Mouse (Mus musculus): ENCODE measurements at regions not wholly inside any gene's neighbourhood (a gene's known extent, or its start where the extent isn't known, plus 50 kb on each side); places are given as distances from the start of the nearest gene placed in this dataset.
"Not testable (repeated sequence)": the region's sequence is repeated elsewhere in the genome, so short reads cannot be mapped to it uniquely, and the experiment has no call there.

DNA sequence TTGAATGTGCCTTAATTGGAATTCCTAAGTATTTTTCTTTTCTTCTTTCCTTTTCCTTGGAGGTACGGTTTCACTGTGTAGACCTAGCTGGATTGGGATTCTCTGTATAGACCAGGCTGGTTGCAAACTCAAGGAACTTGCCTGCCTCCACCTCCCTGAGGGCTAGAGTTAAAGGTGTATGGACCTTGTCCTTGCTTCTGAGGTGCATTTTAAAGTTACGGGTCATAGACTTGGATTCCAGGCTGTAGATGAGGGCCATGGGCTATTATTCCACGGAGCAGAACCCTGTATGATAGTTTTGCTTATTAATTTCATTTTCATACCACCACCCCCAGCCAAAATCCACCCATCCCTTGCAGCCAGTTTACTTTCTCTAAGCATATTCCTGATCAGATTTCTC lies 50.7 kb upstream of the Wdr26 start:
- DNase-seq (ENCODE audit: low spot score in 2 of 2), result no peak

DNA sequence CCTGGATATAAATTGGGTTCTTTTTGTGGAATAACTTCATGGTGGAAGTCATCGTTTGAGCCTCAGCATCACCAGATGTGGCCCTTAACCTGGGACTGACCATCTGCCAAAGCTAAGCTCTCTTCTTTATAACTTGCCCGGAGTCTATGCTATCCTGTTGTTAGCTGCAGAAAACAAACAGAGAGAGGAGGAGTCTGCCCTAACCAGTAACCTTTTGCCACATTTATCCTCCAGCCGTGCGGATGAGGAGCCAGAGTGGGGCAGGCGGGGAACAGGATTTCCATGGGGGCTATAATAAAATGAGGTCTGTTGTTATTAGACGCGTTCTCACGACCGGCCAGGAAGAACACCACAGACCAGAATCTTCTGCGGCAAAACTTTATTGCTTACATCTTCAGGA lies 51.4 kb upstream of the Wdr26 start:
- no peak for DNase-seq (ENCODE audit: low spot score in 2 of 2)

DNA sequence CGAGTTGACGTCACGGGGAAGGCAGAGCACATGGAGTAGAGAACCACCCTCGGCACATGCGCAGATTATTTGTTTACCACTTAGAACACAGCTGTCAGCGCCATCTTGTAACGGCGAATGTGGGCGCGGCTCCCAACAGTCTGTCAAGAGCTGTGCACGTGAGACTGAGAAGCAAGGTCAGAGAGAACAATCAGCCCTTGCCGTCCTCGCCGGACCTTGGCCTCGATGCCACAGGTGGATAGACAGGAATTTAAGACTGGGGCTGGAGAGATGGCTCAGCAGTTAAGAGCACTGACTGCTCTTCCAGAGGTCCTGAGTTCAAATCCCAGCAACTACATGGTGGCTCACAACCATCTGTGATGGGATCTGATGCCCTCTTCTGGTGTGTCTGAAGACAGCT lies 58.7 kb upstream of the Wdr26 start:
- not testable (repeated sequence) for DNase-seq (ENCODE audit: low spot score in 2 of 2)

DNA sequence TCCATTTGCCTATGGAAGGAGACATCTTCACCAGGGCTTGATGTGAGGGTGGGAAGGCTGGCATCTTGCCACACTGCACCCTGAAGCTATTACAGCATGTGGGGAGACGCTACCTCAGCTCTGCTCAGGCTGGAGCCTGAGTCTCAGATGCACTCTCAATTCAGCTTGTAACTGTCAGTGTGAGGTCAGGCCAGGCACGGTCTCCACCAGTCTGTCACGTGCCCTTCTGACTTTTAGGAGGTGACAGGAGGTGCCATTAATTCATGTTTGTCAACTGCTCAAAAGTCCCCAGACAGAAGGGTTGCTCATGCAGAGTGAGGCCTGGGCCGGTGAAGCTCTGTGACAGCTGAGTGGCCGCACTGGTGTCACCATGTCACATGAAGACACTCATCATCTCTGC lies 59.4 kb upstream of the Wdr26 start:
- DNase-seq (ENCODE audit: low spot score in 2 of 2), result no peak

DNA sequence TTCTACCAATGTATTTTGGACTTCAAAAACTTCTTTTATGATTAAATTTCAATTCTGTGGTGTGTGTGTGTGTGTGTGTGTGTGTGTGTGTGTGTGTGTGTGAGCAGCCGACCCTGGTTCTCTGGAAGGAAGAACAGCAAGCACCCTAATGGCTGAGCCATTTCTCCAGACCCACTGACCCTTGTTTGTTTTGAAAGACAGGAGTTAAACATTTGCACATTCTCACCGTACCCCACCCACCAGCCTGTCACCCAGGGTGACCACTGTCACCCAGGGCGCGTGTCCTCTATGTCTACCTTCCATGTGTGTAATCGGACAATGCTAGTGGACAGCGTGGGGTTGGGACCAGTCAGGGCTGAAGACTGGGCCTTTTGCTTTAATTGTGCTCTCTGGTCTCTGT lies 60.0 kb upstream of the Wdr26 start:
- DNase-seq (ENCODE audit: low spot score in 2 of 2), result no peak

DNA sequence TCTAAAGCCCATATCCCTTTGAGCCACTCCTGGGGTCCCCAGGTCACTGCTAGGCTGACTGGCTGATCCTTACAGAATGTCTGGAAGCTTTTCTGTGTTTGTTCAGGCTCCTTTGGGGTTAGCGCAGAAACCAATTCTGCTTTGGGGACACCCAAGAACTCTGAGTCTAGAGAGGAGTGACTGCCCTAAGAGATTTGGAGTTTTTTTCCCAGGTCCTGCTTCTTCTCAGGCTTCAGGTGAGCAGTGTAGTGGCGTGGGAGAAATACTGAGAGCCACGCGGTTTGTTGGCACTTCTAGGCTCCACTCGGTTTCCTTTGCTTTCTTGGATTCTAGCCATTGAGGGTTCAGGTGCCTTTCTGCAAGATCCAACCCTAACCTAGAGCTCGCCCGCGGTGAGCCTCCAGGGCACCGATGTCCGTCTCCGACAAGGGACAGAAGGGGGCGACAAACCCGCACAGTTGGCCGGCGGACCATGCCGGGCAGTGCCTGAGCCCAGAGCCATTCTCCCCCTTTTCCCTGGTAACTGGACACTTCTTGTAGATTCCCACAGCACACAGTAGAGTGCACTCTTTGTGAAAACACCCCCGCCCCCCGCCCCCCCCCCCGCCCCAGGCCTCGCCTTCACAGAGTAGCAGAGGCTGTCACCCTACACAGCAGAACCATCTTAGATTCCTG lies 61.0 kb upstream of the Wdr26 start:
- peak; percentile 65 to 72 for DNase-seq (ENCODE audit: low spot score in 2 of 2)

DNA sequence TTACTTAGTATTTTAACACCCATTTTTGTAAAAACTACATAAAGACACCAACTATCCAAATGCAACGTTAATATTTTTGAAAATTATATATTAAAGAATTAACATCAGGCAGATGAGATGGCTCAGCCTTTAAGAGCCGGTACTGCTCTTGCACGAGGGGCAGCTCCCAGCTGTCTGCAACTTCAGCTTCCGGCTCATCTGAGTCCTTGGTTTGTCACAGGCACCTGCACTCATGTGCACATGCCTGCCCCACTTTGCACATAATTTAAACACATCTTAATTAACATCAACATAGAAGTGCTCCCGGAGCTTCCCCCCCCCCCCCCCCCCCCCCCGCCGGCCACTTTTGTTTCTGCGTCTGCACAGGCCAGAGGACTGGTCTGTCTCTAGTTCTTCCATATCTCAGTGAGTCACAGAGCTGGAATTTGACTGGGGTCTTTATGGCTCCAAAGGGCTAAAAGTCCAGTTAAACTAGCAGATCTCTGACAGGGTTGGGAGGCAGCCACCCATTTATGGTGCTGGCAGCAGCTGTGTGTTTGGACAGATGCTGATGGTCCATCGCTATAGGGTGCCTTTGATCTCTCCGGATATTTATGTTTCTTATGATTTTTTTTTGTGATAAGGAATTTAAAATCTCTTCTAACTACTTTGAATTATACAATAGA lies 61.9 kb upstream of the Wdr26 start:
- DNase-seq (ENCODE audit: low spot score in 2 of 2), result no peak

DNA sequence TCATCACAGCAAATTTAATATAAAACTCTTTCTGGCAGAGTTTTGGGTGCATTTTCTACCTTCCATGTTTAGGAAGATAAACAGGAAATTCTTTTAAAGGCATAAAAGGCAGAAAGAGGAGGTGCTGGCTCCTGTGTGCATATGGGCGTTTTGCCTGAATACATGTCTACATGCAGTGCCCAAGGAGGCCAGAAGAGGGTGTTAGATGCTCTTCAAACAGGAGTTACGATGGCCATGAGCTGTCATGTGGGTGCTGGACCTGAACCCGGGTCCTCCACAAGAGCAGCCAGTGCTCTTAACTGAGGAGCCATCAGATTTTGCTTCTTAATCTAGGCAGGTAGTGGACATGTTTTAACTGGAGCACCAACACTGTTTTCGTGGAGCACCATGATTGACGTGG lies 69.0 kb upstream of the Wdr26 start:
- no peak for DNase-seq (ENCODE audit: low spot score in 2 of 2)

DNA sequence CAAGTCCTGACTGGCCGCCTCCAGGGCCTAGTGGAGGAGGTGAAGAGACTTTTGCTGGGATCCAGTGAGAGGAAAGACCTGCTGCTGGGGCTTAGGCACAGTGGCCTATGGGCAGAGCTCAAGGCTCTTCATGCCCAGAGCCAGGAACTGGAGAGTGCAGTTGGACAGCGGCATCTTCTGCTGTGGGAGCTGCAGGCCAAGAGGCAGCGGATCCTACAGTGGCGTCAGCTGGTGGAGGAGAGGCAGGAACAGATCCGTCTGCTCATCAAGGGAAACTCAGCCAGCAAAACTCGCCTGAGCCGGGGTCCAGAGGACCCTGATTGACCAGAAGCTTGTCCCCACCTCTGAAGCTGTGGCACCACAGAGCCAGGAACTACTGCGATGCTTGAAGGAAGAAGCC lies 69.4 kb upstream of the Cnih3 start:
- DNase-seq (ENCODE audit: low spot score in 2 of 2), result not testable (repeated sequence)

DNA sequence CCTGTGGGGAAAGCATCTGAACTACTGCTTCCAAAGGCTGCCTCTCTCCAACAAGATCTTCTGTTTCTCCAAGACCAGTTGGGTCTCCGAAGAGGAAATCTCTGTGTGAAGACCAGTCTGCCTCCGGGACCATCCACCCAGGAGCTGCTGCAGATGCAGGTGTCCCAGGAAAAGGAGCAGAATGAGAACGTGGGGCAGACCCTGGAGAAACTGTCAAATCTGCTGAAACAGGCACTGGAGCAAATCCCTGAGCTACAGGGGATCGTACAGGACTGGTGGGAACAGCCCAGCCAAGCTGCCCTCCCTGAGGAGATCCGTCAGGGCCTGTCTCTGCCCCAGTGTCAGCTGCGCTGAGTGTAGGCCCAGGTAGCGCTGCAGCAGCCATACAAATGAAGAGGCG lies 68.9 kb upstream of the Cnih3 start:
- DNase-seq (ENCODE audit: low spot score in 2 of 2), result not testable (repeated sequence)

DNA sequence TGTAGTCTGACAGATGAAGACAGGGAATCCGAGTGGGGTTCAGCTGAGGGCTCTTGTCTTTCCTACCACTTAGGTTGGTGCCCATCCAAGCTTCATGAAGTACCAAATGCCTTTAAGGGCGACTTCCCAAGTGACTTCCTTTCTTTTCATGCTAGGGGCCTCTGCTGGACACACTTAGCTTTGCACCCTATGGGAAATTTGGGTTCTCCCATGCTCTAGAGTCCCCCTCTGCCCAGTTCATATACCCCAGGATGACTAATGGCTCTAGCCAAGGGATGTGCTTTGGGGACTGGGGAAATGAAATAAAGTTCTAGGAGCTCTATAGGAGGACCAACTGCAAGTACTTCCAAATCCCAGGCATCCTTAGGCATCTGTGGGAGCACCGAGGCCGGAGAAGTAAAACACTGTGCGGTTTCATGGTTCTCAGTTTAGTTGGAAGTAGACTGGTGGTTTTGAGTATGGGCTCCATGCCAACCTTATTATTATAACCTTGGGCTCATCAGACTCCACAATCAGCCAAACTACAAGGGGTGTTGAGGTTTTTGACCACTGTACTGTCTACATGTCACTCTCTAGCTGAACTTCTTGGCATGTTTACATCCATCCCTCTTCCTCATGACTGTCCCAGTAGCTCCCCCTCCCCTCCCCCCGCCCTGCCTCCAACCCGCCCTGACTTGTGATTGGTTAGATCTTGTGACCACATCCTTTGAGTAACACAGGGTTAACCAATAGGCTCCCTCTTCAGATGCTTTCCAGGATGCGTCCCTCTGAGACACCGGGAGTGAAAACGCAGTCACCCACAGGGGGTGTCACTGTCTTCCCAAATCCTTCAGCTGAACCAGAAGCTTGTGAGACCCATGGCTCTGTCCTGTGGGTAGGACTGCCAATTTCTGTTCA lies 67.9 kb upstream of the Cnih3 start:
- DNase-seq (ENCODE audit: low spot score in 2 of 2), result no peak

DNA sequence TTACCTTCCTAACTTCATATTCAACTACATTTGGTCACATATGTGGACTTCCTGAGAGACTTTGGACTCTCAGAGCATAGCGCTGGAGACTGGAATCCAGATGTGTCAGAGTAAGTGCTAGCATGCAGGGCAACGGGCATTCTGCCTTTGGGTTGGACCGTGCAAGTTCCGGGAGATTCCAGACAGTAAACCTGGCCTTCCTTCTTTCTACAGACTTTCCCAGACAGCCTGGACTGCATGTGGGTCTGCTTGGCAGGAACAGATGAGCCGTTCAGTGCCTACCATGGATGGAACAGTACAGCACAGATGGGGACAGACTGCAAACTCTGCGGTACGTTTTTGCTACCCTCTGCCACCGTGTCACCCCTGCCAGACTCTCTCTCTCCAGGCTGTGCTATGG lies 66.8 kb upstream of the Cnih3 start:
- DNase-seq (ENCODE audit: low spot score in 2 of 2), result no peak

DNA sequence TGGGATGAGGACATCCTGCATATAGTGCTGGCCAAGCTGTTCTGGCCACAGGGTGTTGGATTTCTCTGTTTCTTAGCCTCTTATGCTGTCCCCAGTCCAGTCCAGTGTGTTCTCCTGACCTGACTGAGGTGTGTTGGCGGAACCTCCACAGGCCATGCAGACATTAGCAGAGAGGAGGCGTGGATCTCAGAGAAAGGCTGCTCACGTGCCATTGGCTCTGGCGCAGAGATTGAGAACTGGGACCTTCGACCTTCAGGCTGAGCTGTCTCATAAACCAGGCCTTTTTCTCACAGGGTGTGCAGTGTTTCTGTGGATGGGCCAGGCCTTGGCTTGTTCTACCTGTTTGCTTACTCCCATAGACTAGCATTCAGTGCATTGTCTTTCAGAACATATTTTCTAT lies 66.3 kb upstream of the Cnih3 start:
- no peak for DNase-seq (ENCODE audit: low spot score in 2 of 2)

DNA sequence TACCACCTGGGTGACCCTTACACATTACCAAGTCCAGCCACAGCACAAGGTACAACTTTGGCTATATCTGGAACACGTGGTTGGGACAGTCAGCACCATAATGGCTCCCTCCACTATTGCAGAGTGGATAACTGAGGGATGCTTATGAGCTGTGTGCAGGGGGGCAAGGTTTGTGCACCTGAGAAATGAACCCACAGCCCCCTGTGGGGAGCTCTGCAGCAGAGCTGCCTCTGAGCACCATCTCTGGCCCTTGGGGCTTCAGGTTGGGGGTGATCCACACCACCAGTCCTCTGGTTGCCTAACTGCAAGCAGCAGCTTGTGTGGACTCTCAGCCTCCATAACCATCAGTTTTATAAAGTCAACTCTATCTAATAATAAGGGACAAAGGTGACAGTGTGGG lies 65.3 kb upstream of the Cnih3 start:
- DNase-seq (ENCODE audit: low spot score in 2 of 2), result no peak

DNA sequence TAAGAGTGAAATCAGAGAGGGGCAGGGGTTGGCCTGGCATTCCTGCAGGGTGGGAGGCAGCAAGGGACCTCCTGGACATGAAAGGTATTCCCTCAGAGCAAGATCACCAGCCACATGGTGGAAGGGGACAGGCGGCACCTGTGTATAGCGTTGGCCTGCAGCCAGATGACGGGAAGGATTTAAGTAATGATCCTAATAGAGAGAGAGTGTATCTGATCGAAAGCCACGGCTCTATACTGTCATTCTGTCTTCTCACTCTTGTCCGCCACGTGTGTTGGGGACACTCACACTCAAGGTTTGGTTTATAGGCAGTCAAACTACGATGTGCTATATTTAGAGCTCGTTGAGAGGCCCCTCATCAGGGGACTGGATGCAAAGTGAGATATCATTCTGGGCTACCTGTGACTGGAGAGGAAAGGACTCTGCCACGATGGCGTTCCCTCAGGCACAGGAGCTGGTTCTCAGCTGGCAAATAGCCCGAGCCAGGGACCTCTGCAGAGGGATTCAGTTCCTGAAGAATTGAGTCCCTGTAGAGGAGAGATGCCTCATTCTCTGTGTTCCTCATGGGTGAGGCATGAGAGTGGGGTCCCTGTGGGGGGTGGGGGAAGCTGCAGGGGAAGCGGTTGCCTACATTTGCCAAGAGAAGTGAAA lies 62.9 kb upstream of the Cnih3 start:
- DNase-seq (ENCODE audit: low spot score in 2 of 2), result no peak

DNA sequence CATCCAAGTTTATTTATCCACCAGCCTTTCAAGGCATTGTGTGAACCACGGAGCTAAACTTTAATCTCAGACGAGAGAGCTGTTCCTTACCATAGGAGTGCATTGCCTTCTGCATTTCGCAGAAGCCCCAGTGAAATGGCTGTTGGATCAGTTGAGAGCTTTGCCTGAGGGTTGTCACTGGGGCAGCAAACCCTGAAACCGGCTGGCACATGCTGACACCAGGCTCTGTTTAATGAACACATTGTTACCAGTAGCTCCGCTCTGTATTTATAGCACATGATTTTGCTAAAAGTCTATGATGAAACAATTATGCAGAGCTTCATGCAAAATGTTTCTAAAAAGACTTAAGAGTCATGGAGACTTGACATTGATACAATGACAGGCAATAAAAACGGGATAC lies 61.2 kb upstream of the Cnih3 start:
- DNase-seq (ENCODE audit: low spot score in 2 of 2), result no peak

DNA sequence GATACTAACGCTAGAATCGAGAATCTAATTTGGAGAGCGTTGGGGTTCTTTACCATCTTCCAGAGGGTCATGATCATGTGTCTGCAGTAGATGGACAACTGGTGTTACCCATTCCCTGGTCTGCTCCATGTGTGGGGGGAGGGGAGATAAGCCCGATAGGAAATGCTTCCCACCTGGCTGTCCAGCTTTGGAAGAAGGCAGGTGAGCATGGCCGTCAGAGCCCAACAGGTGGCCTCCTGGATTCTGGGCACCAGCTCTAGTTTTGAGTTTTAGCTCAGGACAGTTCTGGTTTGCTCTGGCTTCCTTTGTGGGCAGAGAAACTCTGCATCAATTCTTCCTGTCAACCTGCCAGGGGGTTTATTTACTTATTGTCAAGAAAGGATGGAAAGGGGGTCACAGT lies 60.5 kb upstream of the Cnih3 start:
- no peak for DNase-seq (ENCODE audit: low spot score in 2 of 2)

DNA sequence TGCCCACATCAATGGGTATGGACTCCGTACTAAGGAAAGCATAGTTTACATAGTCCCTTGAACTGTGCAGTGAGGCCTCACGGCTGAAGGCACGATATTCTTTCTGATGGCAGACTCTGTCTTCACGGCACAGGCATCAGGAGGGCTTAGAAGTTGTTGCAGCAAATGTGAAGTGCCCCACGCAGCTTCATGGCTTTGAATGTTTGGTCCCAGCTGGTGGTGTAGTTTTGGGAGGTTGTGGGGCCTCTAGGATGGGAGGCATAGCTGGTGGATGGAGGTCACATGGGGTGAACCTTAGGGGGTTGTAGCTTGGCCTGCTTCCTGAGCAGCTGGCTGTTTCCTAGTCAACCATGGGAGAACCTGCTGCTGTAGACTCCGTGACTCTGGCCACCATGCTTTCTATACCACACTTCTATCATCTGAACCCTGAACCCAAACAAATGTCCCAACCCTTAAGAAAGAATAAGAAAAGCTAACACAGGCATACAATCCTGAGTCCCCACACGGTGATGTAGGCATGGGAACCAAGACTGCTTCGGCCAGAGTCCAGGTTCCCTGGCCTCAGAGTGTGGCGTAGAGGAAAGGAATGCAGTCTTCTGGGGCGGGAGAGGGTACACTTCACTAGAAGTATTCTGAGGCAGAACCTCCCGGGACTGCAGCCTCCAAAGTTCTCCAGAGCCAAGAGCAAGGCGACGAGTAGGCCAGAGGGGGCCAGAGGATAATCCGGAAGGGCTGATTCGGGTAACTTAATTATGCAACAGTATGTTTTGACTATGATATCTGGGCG lies 59.2 kb upstream of the Cnih3 start:
- no peak for DNase-seq (ENCODE audit: low spot score in 2 of 2)

DNA sequence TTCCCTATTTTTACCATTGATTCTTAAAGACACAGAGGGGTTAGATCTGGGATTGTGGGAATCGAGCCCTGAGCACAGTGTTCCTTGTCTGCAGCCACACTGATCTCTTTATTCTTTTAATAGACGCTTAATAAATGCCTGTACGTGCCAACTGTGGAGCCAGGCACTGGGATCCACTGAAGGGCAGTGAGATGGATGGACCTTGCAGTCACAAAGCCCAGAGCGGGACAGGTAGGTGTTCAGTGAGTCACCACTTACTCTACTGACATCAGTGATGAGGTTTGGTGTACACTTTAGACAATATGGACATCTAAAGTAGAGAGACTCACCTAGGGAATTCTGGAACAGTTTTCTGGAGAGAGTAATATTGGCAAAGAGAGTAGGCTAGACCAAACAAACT lies 56.8 kb upstream of the Cnih3 start:
- DNase-seq (ENCODE audit: low spot score in 2 of 2), result no peak

DNA sequence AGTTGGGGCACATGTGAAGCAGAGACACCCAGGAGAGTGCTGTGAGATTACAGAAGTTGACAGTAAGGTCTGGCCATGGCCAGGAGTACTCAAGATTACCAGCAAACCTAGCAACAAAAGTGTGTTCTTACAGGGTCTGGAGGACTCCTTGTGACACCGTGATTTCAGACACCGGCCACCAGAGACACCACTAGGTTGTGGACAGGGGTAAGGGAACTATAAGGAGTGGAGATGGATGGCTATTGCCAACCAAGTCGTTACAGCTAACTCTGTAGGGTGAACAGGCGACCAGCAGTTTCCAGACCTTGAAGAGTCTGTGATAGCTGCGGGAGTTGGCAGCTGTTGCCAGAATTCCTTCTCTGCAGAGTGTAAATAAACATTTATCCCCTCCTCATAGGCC lies 54.4 kb upstream of the Cnih3 start:
- DNase-seq (ENCODE audit: low spot score in 2 of 2), result no peak

DNA sequence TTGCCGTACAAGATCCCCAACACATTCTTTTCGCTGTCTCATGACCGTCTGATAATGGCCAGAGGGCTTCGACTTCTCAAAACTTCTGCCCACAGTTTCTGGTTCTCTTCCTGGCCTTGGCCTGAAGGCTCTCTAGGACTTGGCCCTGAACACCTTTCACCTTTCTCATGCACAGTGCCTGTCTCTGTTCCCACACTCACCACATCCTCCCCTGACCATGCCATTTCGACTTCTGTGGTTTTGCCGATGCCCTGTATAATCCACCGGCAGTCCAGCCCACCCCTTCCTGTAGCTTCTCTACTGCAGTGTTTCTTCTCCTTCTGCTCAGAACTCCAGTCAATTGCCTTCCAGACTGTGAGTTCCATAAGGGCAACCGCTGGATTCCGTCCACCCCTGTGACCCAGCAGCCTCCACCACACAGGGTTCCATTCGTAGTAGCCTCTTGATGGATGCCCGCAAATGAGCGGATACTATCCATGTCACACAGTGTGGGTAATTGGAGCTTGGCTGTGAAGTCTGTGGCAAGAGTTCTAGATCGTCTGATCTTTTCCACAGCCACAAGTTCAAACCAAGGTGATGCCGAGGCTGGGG lies 53.3 kb upstream of the Cnih3 start:
- no peak for DNase-seq (ENCODE audit: low spot score in 2 of 2)

Data from frontal cortex, postnatal 25 days (tissue).